Mouse (Mus musculus) lung, embryonic 16.5 days (tissue): ENCODE data around the gene Tcf7l2. TPM values are rescaled to one million over a fixed set of nuclear protein-coding genes. Genes with fewer than 3 reads are reported as not detected.

Experiments used
- ATAC-seq: fragments of 200-750 bp; cut with Nextera tagmentation; 2 replicates; pipeline ENCODE4 v1.8.0; 2017; ENCODE audit warnings: low read depth, mild to moderate bottlenecking, moderate library complexity
- H3K27ac ChIP-seq: fragments of 300-500 bp; sonication (generic); 2 replicates; pipeline ENCODE4 v1.5.1; 2014; ENCODE audit warnings: mild to moderate bottlenecking, control low read depth, low read length
- H3K27me3 ChIP-seq: fragments of 300-500 bp; sonication (generic); 2 replicates; pipeline ENCODE4 v1.6.1; 2014; ENCODE audit warnings: low read depth, low read length, mixed read lengths; ENCODE audit not compliant: control insufficient read depth, insufficient read depth
- H3K36me3 ChIP-seq: fragments of 300-500 bp; sonication (generic); 2 replicates; pipeline ENCODE4 v1.6.1; 2014; ENCODE audit warnings: low read length; ENCODE audit not compliant: control insufficient read depth, insufficient read depth
- H3K4me1 ChIP-seq: fragments of 300-500 bp; sonication (generic); replicated peaks from 2 replicates; pipeline ENCODE4 v1.6.1; 2014; ENCODE audit warnings: low read length, mixed read lengths; ENCODE audit not compliant: control insufficient read depth, insufficient read depth
- H3K4me2 ChIP-seq: fragments of 300-500 bp; sonication (generic); 2 replicates; pipeline ENCODE4 v1.6.1; 2014; ENCODE audit warnings: low read depth, low read length, control low read depth
- H3K4me3 ChIP-seq: fragments of 300-500 bp; sonication (generic); 2 replicates; pipeline ENCODE4 v1.5.1; 2014; ENCODE audit warnings: mild to moderate bottlenecking, low read length, control low read depth
- H3K9ac ChIP-seq: fragments of 300-500 bp; sonication (generic); 2 replicates; pipeline ENCODE4 v1.6.1; 2014; ENCODE audit warnings: low read length, control low read depth
- H3K9me3 ChIP-seq: fragments of 300-500 bp; sonication (generic); 2 replicates; pipeline ENCODE4 v1.6.1; 2016; ENCODE audit warnings: low read length; ENCODE audit not compliant: control insufficient read depth
- WGBS: fragments of 180-500 bp; shearing (Covaris S2); extraction: QIAGEN DNeasy Blood & Tissue Kit; methylation state at CpG from one replicate; pipeline ENCODE4 v1.1.7; 2014; 5-methylcytosine and 5-hydroxymethylcytosine counted together
- polyA plus RNA-seq: library from polyadenylated mRNA; unstranded; fragments of >200 nt; fragmentation: Nextera tagmentation; extraction: Ambion mirVana; gene quantifications from 2 replicates; pipeline ENCODE4 v1.2.1, GENCODE M21; 2015

Tcf7l2 gene
- polyA plus RNA-seq, 1 experiment from 2014 or later = 50.7 TPM

GRCm38 (mm10) chr19:55933947-55934729 is 192.5 kb downstream of the Tcf7l2 start:
- Histone ChIP-seq H3K27me3 (no peaks in the 10 kb centered on the region), H3K4me1 (peaks cover 2% of the 10 kb centered on the region; the same call in 1 of the 2 replicates), H3K9me3 (no peaks in the 10 kb centered on the region), H3K9ac (no peak overlapping the region), H3K27ac (no peak overlapping the region), H3K4me3 (no peak overlapping the region), H3K36me3 (peaks cover 7% of the 10 kb centered on the region), H3K4me2 (no peak overlapping the region)
- 65% methylated on average over 7 of the region's 7 CpGs for WGBS
- peak; percentile 72; the same call in 1 of the 2 replicates for ATAC-seq

GRCm38 (mm10) chr19:55934730-55935003 is 193.0 kb downstream of the Tcf7l2 start:
- 73% methylated on average over 3 of the region's 3 CpGs for WGBS
- ATAC-seq = no peak; the same call in 1 of the 2 replicates

GRCm38 (mm10) chr19:55937026-55937425 is 195.4 kb downstream of the Tcf7l2 start:
- ATAC-seq = no peak
- no peak overlapping the region for H3K4me3 ChIP-seq
- peaks cover 2% of the 10 kb centered on the region; the same call in 1 of the 2 replicates for H3K4me1 ChIP-seq
- no peaks in the 10 kb centered on the region for H3K9me3 ChIP-seq
- H3K27ac ChIP-seq = no peak overlapping the region
- 89% methylated on average over 3 of the region's 3 CpGs for WGBS
- H3K36me3 ChIP-seq = no peaks in the 10 kb centered on the region
- H3K9ac ChIP-seq = no peak overlapping the region
- no peak overlapping the region for H3K4me2 ChIP-seq
- H3K27me3 ChIP-seq = no peaks in the 10 kb centered on the region

More at GRCm38 (mm10) chr19:55934730-55935003, 193.0 kb downstream of the Tcf7l2 start:
- no peak overlapping the region for H3K4me3 ChIP-seq
- no peaks in the 10 kb centered on the region for H3K27me3 ChIP-seq
- no peak overlapping the region for H3K9ac ChIP-seq
- H3K36me3 ChIP-seq = peaks cover 7% of the 10 kb centered on the region
- H3K4me1 ChIP-seq = peaks cover 2% of the 10 kb centered on the region; the same call in 1 of the 2 replicates
- no peak overlapping the region for H3K27ac ChIP-seq
- H3K4me2 ChIP-seq = no peak overlapping the region
- H3K9me3 ChIP-seq = no peaks in the 10 kb centered on the region

GRCm38 (mm10) chr19:55938254-55939046 is 196.8 kb downstream of the Tcf7l2 start:
- no peak for ATAC-seq
- H3K36me3 ChIP-seq = no peaks in the 10 kb centered on the region
- H3K27me3 ChIP-seq = no peaks in the 10 kb centered on the region
- H3K4me1 ChIP-seq = peaks cover 2% of the 10 kb centered on the region; the same call in 1 of the 2 replicates
- no peak overlapping the region for H3K4me3 ChIP-seq
- H3K9me3 ChIP-seq = no peaks in the 10 kb centered on the region
- no peak overlapping the region for H3K9ac ChIP-seq
- 84% methylated on average over 21 of the region's 21 CpGs for WGBS
- H3K4me2 ChIP-seq = no peak overlapping the region
- H3K27ac ChIP-seq = no peak overlapping the region

GRCm38 (mm10) chr19:55939090-55939489 is 197.5 kb downstream of the Tcf7l2 start:
- no peaks in the 10 kb centered on the region for H3K36me3 ChIP-seq
- H3K9me3 ChIP-seq = no peaks in the 10 kb centered on the region
- peaks cover 2% of the 10 kb centered on the region; the same call in 1 of the 2 replicates for H3K4me1 ChIP-seq
- no peak overlapping the region for H3K27ac ChIP-seq
- no peak for ATAC-seq
- H3K9ac ChIP-seq = no peak overlapping the region
- 64% methylated on average over 5 of the region's 5 CpGs for WGBS
- H3K27me3 ChIP-seq = no peaks in the 10 kb centered on the region
- no peak overlapping the region for H3K4me2 ChIP-seq
- H3K4me3 ChIP-seq = no peak overlapping the region

GRCm38 (mm10) chr19:55939719-55940118 is 198.1 kb downstream of the Tcf7l2 start:
- Histone ChIP-seq H3K27me3 (no peaks in the 10 kb centered on the region), H3K27ac (no peak overlapping the region), H3K9me3 (no peaks in the 10 kb centered on the region), H3K4me2 (no peak overlapping the region), H3K4me3 (no peak overlapping the region), H3K9ac (no peak overlapping the region), H3K36me3 (no peaks in the 10 kb centered on the region), H3K4me1 (no peaks in the 10 kb centered on the region; the same call in 1 of the 2 replicates)
- WGBS = 90% methylated on average over 4 of the region's 4 CpGs
- ATAC-seq = no peak

- Histone ChIP-seq H3K9ac (no peak overlapping the region), H3K4me1 (no peaks in the 10 kb centered on the region), H3K4me3 (no peak overlapping the region), H3K27ac (no peak overlapping the region), H3K9me3 (no peaks in the 10 kb centered on the region), H3K27me3 (no peaks in the 10 kb centered on the region), H3K4me2 (no peak overlapping the region), H3K36me3 (no peaks in the 10 kb centered on the region)
- 0 out of 2 replicates have a peak, but pooled peaks have one; percentile 17 for ATAC-seq
- WGBS = 43% methylated on average over 11 of the region's 11 CpGs
Observed at GRCm38 (mm10) chr19:55940538-55941252, 199.1 kb downstream of the Tcf7l2 start.

GRCm38 (mm10) chr19:55941253-55942125 is 199.9 kb downstream of the Tcf7l2 start:
- Histone ChIP-seq H3K27ac (no peak overlapping the region), H3K4me3 (no peak overlapping the region), H3K27me3 (no peaks in the 10 kb centered on the region), H3K4me2 (no peak overlapping the region), H3K36me3 (no peaks in the 10 kb centered on the region), H3K9ac (no peak overlapping the region), H3K4me1 (no peaks in the 10 kb centered on the region), H3K9me3 (no peaks in the 10 kb centered on the region)
- WGBS = 65% methylated on average over 16 of the region's 16 CpGs
- no peak for ATAC-seq
